In the genomic region with DNA sequence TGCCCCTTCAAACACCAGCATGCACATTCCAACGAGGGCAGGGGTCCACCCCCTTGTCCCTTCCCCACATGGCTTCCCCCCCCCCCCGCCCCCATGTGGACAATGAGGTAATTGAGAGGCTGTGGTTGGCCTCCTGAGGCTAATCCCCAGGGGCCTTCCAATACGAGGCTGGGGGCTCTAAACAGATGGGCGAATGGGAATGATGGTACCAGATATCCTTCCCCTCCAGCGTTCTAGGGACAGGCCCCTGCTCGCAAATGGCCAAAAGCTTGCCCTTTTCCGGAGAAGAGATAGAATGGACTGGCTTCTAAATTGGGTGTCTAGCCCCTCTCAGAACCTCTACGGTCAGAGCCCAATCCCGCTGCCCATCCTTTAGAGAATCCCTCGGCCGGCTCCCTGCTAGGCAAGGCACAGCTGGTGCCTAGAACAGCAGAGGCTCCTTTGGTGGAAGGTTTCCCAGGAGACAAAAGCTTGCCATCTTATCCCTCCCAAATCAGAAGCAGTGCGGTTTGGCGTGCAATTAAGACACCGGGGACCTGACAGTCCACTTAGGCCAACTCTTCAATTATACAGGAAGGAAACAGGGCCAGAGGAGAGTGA, we compare ENCODE assay signal across 8 mouse cellular contexts. TPM values are rescaled to one million over a fixed set of nuclear protein-coding genes. Genes with fewer than 3 reads are reported as not detected.
DNase-seq lines count a peak whose midpoint lies in the region; ATAC-seq and TF ChIP-seq lines count a peak whose summit lies in the region.

No protein-coding gene starts in this region.

- no peak for ATAC-seq in embryonic facial prominence, embryonic 12.5 days (ENCODE audit: insufficient number of reproducible peaks, insufficient read depth, low FRiP score, low TSS enrichment)
- no peak for ATAC-seq in hindbrain, postnatal 0 days

- H3K79me2 ChIP-seq in myocyte (ENCODE audit: control insufficient read depth, insufficient read depth), result peaks cover 13% of the 10 kb centered on the region

- H3K27ac ChIP-seq in left cerebral cortex, adult 2 months, result peak overlapping the region; percentile 92
- peak overlapping the region; percentile 88 for H3K27ac ChIP-seq in embryonic facial prominence, embryonic 12.5 days
- peak overlapping the region; percentile 89 for H3K27ac ChIP-seq in hindbrain, postnatal 0 days

- no peak for TF ChIP-seq CTCF in left cerebral cortex, adult 2 months (IDR thresholded peaks at IDR 0.05)
- no peak for TF ChIP-seq CTCF in hindbrain, postnatal 0 days (IDR thresholded peaks at IDR 0.05; ENCODE audit: low read depth)

- no peak overlapping the region for H3ac ChIP-seq in myocyte (ENCODE audit: control insufficient read depth, insufficient read length)

- H3K9me3 ChIP-seq in embryonic facial prominence, embryonic 12.5 days, result no peaks in the 10 kb centered on the region
- no peaks in the 10 kb centered on the region for H3K9me3 ChIP-seq in hindbrain, postnatal 0 days (ENCODE audit: low read length)

- no peaks in the 10 kb centered on the region for H3K36me3 ChIP-seq in embryonic facial prominence, embryonic 12.5 days
- no peaks in the 10 kb centered on the region for H3K36me3 ChIP-seq in hindbrain, postnatal 0 days (ENCODE audit: insufficient read depth, low read length)
- H3K36me3 ChIP-seq in myocyte (ENCODE audit: control insufficient read depth, insufficient read depth), result no peaks in the 10 kb centered on the region

- no peak for TF ChIP-seq POLR2A in myocyte (IDR thresholded peaks at IDR 0.05; ENCODE audit: insufficient read length, low read depth)

- WGBS in embryonic facial prominence, embryonic 12.5 days, result 2% methylated on average over 14 of the region's 14 CpGs
- WGBS in hindbrain, postnatal 0 days, result 2% methylated on average over 13 of the region's 14 CpGs

- intact Hi-C loops in left cerebral cortex, adult 2 months (cut with DNase I), result no loop called here

- H3K9ac ChIP-seq in embryonic facial prominence, embryonic 12.5 days, result peak overlapping the region; percentile 69
- peak overlapping the region; percentile 72 for H3K9ac ChIP-seq in hindbrain, postnatal 0 days (replicated peaks; ENCODE audit: low read length)

- no peaks in the 10 kb centered on the region for H3K27me3 ChIP-seq in embryonic facial prominence, embryonic 12.5 days
- no peaks in the 10 kb centered on the region for H3K27me3 ChIP-seq in hindbrain, postnatal 0 days (ENCODE audit: insufficient read depth, low read length)
- H3K27me3 ChIP-seq in myocyte (ENCODE audit: control insufficient read depth, insufficient read depth, insufficient read length), result no peaks in the 10 kb centered on the region

- H3K4me1 ChIP-seq in embryonic facial prominence, embryonic 12.5 days, result peaks cover 24% of the 10 kb centered on the region
- peaks cover 21% of the 10 kb centered on the region for H3K4me1 ChIP-seq in hindbrain, postnatal 0 days (ENCODE audit: insufficient read depth, low read length)

- H3K4me2 ChIP-seq in embryonic facial prominence, embryonic 12.5 days (replicated peaks), result peak overlapping the region; percentile 86
- H3K4me2 ChIP-seq in hindbrain, postnatal 0 days (ENCODE audit: low read depth, low read length), result peak overlapping the region; percentile 93
- H3K4me2 ChIP-seq in myocyte (ENCODE audit: low read depth), result peak overlapping the region; percentile 88

- no peak for DNase-seq in left cerebral cortex, adult 2 months (ENCODE audit: extremely low spot score in 1 of 2, low spot score in 2 of 2)
- no peak for DNase-seq in left cerebral cortex, adult 11 months (ENCODE audit: low spot score)
- no peak for DNase-seq in hindbrain, postnatal 0 days (ENCODE audit: low spot score)
- no peak for DNase-seq in natural killer cell, adult 2 months (ENCODE audit: low spot score in 2 of 2)
- no peak for DNase-seq in yolk sac, embryonic 10.5 days (ENCODE audit: low spot score)
- DNase-seq in adrenal gland, adult (ENCODE audit: inconsistent age in 2 of 2, low spot score in 1 of 2), result no peak

- H3K4me3 ChIP-seq in left cerebral cortex, adult 2 months, result peak overlapping the region; percentile 73
- H3K4me3 ChIP-seq in embryonic facial prominence, embryonic 12.5 days, result peak overlapping the region; percentile 67
- peak overlapping the region; percentile 62 for H3K4me3 ChIP-seq in hindbrain, postnatal 0 days (ENCODE audit: low read length)
- H3K4me3 ChIP-seq in myocyte, result peak overlapping the region; percentile 51

TF ChIP-seq in myocyte, 11 proteins besides CTCF, POLR2A, EP300 and RAD21:
- TF ChIP-seq MYOD1 (IDR thresholded peaks at IDR 0.05; ENCODE audit: control insufficient read depth in 1 of 3, insufficient read length in 2 of 3, low read depth in 2 of 3), result no peak
- TF ChIP-seq USF1 (IDR thresholded peaks at IDR 0.05; ENCODE audit: low read depth), result no peak
- TF ChIP-seq MYOG (IDR thresholded peaks at IDR 0.05; ENCODE audit: control insufficient read depth in 1 of 3, insufficient read depth in 1 of 3, insufficient read length in 2 of 3, low read depth in 2 of 3), result no peak
- no peak for TF ChIP-seq POLR2AphosphoS2 (IDR thresholded peaks at IDR 0.05; ENCODE audit: insufficient read length, low read depth)
- no peak for TF ChIP-seq MAX (IDR thresholded peaks at IDR 0.05; ENCODE audit: low read depth)
- no peak for TF ChIP-seq SRF (IDR thresholded peaks at IDR 0.05; ENCODE audit: control insufficient read depth, insufficient read length, low read depth)
- TF ChIP-seq REST (IDR thresholded peaks at IDR 0.05; ENCODE audit: insufficient read depth, insufficient read length), result no peak
- no peak for TF ChIP-seq CEBPB (IDR thresholded peaks at IDR 0.05; ENCODE audit: insufficient read depth, poor library complexity, severe bottlenecking)
- no peak for TF ChIP-seq E2F4 (IDR thresholded peaks at IDR 0.05; ENCODE audit: insufficient read depth)
- TF ChIP-seq TCF12 (IDR thresholded peaks at IDR 0.05; ENCODE audit: insufficient read depth, poor library complexity, severe bottlenecking), result no peak
- TF ChIP-seq TCF3 (IDR thresholded peaks at IDR 0.05; ENCODE audit: insufficient read length, low read depth), result no peak

RNA-seq across cellular contexts. Expression of gene Hip1, which starts 55.1 kb away (rescaled TPM):
- 10 to 100 TPM; 48.7 to 51.9 TPM for total RNA-seq in left cerebral cortex, adult 2 months (2021)
- 57.9 and 60.5 TPM in 2 replicates for polyA plus RNA-seq in embryonic facial prominence, embryonic 12.5 days (2016; fragmentation: Nextera tagmentation; extraction: Ambion mirVana)
- total RNA-seq in hindbrain, postnatal 0 days (2014; rRNA removed), result 103 and 110 TPM in 2 replicates
- polyA plus RNA-seq in hindbrain, postnatal 0 days (2015; fragmentation: Nextera tagmentation; extraction: Ambion mirVana), result 26.9 and 28.3 TPM in 2 replicates
- polyA plus RNA-seq in myocyte (2012; fragmentation: generic; extraction: Trizol), result 65.2 TPM
